Mouse (Mus musculus) gastrocnemius, postnatal 14 days (tissue): Measurements from ENCODE around the gene Mycl. TPM values are rescaled to one million over a fixed set of nuclear protein-coding genes. Genes with fewer than 3 reads are reported as not detected.
"Not testable (repeated sequence)": the region's sequence is repeated elsewhere in the genome, so short reads cannot be mapped to it uniquely, and the experiment has no call there.

Source experiments
- DNase-seq: peaks from one replicate; pipeline ENCODE4 v3.0.0; 2021; ENCODE audit warnings: mixed read lengths
- intact Hi-C: fragments of 180-260 bp; cut with DNase I; formaldehyde crosslinking; loops from one replicate; pipeline ENCODE4 v1.15.1; 2025; ENCODE audit warnings: low total_unique reads
- total RNA-seq, 2 experiments: library from RNA; stranded (reverse); gene quantifications; 2 replicates each; pipeline ENCODE4 v1.2.3; 2021

Mycl gene
- total RNA-seq, 2 experiments from 2014 or later = 2.2 to 2.3 TPM

DNA sequence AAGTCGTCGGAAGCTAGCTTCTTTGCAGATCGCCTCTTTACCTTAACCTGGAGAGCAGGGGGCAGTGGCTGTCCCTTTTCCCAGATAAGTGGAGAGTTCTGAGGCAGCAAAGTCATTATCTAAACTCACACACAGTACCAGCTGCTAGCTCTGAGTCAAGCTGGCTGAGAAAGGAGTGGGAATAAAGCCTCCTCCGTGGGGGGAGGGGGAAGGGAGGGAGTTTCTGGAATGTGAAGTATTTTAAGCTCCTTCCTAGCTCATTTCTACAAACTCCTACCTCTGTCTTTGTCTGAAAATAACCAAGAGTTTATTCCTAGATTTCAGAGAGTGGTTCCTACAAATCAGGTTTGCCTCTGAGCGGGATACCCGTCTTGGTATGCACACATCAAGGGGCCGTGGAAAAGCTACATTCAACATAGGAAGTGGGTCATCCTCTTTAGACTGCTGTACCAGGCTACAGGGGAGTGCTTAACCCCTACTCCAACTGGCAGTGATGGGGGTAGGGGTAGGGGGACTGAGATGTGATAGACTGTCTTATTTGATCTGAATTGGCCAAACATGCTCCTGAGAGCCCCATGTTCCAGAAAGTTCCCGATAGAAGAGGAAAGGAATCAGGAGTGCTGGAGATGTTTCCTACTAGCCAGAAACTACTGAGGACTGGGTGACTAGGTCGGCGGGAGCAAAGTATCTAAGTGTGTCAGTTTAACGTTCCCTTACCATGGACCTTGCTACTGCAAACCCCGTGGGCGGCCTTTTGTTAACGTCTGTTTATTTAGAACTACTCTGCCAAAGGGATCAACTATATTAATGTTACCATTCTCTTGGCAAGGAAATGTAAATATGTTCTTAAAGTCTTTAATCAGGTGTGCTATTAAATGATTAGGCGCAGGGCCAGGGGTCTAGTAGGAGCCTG lies 9.9 kb downstream of the Mycl start:
- no peak for DNase-seq
- intact Hi-C loops = no loop called here

DNA sequence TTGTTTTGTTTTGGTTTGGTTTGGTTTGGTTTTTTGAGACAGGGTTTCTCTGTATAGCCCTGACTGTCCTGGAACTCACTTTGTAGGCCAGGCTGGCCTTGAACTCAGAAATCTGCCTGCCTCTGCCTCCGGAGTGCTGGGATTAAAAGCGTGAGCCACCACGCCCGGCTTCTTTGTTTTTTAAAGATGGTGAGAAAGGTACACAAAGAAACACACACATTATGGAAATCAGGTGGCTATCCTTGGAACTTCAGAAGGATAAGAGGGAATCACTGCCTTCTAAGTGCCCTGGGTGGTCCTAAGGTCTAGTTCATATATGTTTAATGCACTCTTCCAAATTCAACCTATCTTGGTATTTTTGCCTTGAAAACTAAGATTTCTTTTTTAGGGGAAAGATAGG lies 17.0 kb downstream of the Mycl start:
- DNase-seq, intact Hi-C loops: not testable (repeated sequence)

DNA sequence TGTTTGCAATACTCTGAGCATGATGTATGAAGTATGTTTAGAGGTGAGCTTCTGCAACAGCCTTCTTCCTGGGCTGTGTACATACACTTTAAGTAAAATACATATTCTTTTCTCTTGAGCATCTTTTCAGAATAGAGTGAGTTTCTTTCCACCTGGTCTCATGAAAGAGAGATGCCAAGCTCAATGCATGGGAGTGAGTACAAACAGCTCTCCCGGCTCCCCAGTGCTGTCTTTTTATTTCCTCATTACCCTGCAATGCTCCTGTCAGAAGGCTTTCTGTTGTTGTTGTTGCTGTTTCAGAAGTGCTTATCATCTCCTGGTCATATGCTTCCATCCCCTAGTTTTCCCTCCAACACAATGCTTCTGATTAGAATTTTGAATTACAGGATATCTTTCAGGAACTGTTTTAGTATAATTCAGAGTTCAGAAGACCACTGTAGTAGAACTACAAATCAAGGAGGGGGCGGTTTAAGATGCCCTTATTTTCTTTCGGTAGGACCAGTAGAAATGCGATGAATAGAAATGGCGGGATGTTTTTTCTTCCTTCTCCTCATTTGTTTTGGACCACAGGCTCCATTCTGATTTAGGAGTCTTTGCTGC lies 18.0 kb downstream of the Mycl start:
- DNase-seq = no peak
- intact Hi-C loops = no loop called here

DNA sequence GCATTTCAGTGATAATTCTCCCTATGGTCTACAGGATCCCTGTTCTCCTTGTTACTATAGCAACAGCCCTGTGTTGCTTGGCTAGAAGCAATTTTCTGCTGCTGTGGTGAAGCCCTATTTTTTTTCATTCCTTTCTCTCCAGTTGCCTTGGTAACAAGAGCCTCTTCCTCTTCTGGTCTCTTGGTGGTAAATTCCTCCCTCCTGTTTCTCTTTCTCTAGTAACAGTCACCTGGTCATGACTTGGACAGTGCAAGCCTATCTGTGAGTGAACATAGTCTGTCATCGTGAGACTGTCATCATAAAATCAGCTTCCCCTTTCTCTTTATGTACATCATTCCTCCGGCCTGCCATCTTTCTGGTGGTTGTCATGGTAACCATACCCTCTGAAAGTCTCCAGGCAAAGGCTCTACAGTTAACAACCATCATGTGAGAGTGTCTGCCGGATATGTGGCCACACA lies 18.5 kb downstream of the Mycl start:
- DNase-seq = no peak
- intact Hi-C loops = no loop called here

DNA sequence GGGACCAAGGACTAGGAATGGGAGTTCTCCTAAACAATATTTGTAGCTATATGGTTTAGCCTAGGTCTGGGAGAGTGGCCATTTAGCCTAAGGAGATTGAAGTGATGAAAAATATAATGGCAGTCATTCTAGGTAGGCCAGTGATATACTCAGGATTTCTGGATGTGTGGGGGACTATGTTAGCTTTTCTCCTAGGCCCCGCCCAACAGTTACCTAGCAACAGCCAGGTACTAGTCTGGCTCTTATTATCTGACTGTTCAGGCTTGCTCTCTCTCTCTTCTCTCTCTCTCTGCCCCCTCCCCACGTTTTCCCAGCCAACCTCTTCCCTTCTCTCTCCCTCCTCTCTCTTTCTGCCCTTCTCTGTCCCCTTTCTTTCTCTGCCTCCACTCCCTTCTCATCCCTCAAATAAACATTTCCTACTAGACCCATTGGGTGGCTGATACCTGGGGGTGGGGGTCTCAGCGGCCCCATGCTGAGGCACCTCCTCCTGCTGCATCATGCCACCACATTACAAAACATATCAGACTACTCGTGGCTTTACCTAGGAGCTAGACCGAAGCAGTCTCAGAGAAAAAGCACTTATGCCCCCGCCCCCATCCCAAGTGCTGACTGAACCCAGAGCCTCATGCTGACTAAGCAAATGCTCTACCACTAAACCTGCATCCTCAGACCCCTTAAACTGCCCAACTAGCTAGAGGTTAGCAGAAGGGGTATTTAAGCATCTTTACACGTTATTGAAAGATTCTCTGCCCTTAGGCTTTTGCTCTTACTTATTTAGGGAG lies 19.2 kb downstream of the Mycl start:
- intact Hi-C loops = no loop called here
- no peak for DNase-seq

DNA sequence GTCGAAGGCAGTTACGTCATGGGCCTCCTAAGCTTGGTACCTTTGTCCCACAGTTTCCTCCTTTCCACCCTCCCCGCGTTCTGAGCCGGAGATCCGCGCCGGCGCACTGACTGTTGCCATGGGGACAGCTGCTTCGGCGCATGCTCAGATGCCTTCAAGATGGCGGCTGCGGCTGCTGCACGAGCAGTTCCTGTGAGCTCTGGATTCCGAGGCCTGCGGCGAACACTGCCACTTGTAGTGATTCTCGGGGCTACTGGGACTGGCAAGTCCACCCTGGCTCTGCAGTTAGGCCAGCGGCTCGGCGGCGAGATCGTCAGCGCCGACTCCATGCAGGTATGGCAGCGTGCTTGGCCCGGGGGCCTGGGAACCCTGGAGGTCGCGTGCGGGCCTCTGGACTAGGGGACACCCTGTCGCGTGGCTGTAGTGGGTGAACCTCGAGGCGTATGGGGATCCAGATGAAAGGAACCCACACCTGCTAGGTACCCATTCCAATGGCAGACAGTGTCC lies 21.1 kb downstream of the Mycl start, which contains the start of gene Trit1:
Gene Trit1 (plus strand): TSS at position 147 of the 507 bp plus-strand sequence.
- DNase-seq = peak; percentile 93
- intact Hi-C loops = no loop called here

DNA sequence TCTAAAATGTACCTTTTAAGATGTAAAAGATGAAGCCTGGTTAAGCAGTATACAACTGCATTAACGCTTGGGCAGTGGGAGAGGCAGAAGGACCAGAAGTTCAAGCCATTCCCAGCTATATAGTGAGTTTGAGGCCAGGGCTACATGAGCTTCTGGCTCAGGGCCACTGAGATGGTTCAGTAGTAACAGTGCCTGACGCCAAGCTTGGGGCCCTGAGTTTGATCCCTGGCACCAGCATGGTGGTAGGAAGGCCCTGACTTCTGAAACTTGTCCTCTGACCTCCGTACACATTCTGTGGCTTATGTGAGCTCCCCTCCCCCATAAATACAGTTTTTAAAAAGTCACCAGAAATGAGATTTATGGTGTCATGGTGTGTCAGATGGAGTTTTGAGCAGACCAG lies 26.1 kb downstream of the Mycl start:
- intact Hi-C loops = no loop called here
- DNase-seq = no peak

DNA sequence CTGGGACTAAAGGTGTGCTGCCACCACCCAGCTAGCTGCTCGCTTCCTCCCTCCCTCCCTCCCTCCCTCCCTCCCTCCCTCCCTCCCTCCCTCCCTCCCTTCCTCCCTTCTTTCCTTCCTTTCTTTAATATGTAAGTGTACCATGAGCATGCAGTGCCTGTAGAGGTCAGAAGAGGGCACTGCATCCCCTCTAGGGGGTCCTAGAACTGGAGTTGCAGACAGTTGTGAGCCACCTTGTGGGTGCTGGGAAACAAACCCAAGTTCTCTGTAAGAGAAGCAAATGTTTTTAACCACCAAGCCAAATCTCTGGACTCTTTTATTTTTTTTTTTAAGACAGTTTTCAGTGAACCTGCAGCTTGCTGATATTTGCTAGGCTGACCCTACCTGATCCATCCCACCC lies 27.4 kb downstream of the Mycl start:
- DNase-seq = no peak
- intact Hi-C loops = no loop called here

DNA sequence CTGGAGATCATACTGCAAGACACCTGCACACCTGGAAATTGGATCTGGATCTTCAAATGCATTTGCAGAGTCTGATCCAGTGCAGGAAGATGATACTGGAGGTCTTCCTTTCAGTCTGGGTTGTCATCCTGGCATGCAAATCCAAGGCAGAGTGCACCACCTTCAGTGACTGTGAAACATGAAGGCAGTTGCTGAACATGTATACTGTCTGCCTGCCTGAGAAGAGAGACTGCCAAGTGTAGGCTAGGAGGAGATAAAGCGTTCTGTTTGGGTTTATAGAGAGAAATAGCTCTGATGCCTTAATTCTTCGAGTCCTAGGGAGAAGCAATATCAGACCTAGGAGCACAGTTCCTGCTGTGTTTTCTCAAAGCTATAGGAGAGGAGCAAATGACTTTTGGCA lies 30.0 kb downstream of the Mycl start:
- DNase-seq = no peak
- intact Hi-C loops = no loop called here

DNA sequence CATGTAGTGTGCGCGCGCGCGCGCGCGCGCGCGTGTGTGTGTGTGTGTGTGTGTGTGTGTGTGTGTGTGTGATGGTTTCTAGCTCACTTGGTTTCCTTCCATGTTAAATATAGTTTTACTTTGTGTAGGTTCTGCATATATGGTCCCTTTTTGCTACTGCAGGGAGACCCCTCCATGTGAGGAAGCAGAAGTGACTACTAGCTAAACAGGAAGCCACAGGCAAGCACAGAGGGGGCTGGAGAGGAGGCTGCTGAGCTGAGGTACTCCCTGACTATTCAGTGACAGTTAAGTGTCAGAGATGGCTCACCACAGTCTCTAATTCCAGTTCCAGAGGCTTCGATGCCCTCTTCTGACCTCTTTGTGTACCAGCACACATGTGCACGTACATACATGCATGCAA lies 30.7 kb downstream of the Mycl start:
- intact Hi-C loops = no loop called here
- no peak for DNase-seq

DNA sequence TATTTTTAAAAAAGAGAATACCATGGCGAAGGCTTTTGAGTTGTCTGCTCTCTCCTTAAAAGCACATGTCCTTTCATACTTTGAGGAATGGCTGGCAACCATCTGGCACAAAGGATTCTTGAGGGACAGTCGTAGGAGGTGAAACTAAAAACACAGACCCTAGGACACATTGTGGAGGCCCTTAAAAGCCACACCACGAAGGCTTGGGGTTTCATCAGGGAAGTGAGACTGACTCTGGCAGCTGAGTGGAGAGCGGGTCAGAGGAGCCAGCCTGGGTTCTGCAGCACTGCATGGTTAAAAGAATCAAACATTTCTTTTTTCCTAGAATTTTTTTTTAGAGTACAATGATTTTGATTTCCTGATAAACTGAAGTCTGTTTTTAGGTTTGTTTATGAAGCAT lies 31.1 kb downstream of the Mycl start:
- intact Hi-C loops = no loop called here
- no peak for DNase-seq

DNA sequence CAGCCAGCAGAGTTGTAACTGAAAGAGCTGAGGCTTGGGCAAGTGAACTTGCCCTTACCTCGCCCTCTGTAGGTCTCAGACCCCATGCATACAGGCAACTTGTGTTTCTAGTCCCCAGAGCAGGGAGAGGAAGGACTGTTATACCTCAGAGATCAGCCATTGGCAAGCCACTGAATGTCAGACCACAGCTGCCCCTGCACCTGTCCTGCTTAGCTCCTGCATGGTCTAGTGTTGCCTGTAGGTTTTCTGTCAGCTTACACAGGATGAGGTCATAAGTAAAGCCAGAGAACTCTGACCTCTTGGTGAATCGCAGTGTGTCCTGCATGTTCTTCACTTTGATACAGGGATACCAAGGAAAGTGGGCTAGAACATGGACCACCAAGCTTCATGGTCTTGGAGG lies 39.4 kb downstream of the Mycl start:
- no peak for DNase-seq
- intact Hi-C loops = no loop called here

DNA sequence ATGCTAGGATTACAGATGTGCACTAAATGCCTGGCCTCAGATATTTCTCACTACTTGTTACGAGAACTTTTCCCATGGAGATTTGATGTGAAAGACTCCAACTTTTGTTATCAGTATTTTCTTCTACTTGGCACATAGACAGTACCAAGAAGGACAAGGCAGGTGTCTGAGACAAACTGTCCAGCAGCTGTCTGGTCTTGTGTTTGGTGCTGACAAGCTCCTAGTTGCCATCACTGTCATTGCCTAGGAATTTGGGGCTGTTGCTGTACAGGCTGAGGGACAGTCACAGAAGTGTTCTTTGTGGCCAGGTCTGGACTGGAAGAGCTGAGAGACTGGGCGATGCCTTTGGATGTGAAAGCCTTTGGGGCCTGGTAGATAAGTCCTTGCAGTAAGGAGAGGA lies 40.2 kb downstream of the Mycl start:
- DNase-seq = no peak
- intact Hi-C loops = no loop called here

DNA sequence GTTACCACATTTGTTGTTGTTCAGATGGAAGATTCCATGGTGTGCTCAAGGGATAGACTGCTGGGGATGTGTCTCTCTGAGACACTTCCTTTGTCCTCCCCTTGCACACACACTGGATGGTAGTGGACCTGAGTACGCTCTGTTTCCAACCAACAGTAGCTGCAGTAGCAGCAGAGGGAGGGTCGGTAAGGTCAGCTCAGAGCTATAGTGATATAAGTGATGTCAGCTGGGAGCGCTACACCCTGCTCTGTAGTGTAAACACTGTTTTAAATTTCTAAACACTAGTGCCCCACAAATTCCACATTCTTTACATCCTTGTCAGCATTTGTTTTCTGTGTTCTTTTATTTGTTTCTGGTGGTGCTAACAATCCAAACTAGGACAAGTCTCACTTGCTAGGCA lies 41.3 kb downstream of the Mycl start:
- intact Hi-C loops = no loop called here
- DNase-seq = no peak

DNA sequence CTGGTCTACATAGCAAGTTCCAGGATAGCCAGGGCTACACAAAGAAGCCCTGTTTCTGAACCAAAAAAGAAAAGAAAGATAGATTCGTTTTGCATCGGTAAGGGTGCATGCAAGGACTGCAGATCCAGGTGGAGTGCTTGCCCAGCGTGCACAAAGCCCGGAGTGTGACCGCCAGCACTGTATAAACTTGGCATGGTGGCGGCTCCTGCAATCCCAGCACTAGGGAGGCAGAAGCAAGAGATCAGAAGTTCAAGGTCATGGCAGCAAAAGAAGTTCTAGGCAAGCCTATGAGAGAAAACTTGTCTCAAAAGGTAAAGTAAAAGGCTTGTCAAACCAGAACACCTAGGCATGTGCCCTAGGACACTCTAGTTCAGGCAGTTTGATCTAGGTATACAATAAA lies 45.7 kb downstream of the Mycl start:
- no peak for DNase-seq
- intact Hi-C loops = no loop called here

DNA sequence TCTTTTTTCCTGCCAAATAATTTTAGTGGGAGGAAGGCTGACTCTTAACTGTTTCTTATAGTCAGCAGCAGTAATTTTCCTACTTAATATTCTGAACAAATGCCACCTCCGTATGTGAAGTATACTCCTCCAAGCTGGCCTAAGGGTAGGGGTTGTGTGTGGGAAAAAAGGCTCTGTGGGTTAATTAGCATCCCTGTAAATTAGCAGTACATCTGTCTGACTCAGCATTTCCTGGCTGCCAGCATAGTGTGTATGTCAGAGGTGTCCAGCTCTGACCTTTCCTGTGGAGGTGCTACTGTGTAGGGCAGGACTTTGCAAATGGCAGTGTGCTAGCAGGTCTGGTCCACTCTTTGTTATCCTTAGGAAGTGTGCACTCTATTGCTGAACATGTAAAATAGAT lies 48.4 kb downstream of the Mycl start:
- intact Hi-C loops = no loop called here
- DNase-seq = no peak

DNA sequence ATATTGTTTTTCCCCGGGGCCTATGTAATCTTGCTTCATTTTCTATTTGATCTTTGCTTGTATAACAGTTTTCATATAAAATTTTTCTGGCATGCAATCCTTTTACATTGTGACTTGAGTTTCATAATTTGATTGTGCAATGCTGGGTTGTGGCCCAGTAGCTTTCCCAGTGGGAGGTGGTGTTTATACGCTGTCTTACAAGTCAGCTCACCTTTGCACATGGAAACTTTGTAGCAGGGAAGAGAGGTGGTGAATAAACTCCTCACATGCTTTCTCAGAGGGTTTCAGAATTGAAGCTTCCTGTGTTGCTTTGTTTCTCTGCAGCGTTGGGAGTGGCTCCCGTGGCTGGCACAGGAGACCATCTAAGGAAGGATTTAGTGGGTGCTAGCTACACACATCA lies 49.4 kb downstream of the Mycl start:
- no peak for DNase-seq
- intact Hi-C loops = no loop called here

DNA sequence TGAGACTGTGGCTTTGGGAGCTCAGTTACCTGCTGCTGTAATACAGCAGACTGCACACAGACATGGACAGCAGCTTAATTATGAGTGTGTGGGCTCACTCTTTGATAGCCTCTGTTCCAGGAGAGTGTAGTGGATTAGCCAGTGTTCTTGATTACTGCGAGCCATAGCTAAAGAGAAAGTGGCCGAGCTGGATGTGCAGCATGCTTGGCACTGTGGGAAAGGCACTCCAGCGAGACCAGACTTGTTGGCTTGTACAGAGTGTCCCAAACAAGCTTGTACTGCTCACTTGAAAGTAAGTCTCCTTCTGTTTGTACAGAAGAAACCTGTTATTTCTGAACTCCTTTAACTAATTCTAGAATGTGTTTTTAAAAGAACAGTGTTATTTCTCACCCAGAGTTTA lies 50.8 kb downstream of the Mycl start:
- intact Hi-C loops = no loop called here
- DNase-seq = no peak

DNA sequence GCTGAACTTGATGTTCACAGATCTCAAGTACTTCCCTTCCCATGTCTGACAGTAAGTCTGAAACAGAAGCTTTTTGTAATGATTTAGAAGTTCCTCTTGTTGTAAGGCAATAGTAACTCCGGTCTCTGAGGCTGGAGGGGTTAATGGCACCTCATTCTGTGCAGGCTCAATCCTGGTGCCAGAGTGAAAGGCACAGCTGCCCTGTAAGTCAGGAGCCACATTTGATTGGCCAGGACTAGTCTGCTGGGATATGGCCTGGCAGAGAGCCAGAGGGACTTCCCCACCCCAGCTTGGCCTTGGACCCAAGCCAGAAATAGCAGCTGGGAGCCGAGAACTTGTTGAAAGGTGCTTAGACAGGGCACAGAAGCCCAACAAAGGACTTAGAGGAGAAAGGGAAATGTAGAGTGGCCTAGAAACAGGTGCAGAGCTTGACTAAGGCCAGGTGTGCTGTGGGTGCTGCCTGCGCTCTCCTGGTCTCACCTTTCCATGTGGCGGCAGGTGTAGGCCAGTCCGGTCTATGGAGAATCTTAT lies 55.3 kb downstream of the Mycl start:
- intact Hi-C loops = no loop called here
- DNase-seq = peak; percentile 88
